Mouse (Mus musculus) forebrain, embryonic 15.5 days (tissue): ENCODE measurements around the gene 4930451I11Rik. TPM values are rescaled to one million over a fixed set of nuclear protein-coding genes. Genes with fewer than 3 reads are reported as not detected.

Experiments
- ATAC-seq: fragments of 200-750 bp; cut with Nextera tagmentation; replicated peaks from 2 replicates; pipeline ENCODE4 v1.8.0; 2017; ENCODE audit warnings: mild to moderate bottlenecking, moderate TSS enrichment, moderate library complexity
- H3K27ac ChIP-seq: fragments of 300-500 bp; sonication (generic); replicated peaks from 2 replicates; pipeline ENCODE4 v1.5.1; 2015; ENCODE audit warnings: mild to moderate bottlenecking, inconsistent platforms
- H3K27me3 ChIP-seq: fragments of 300-500 bp; sonication (generic); 2 replicates; pipeline ENCODE4 v1.6.1; 2015; ENCODE audit warnings: inconsistent platforms
- H3K36me3 ChIP-seq: fragments of 300-500 bp; sonication (generic); 2 replicates; pipeline ENCODE4 v1.6.1; 2015; ENCODE audit warnings: mild to moderate bottlenecking, inconsistent platforms
- H3K4me1 ChIP-seq: fragments of 300-500 bp; sonication (generic); 2 replicates; pipeline ENCODE4 v1.6.1; 2015; ENCODE audit warnings: inconsistent platforms
- H3K4me2 ChIP-seq: fragments of 300-500 bp; sonication (generic); replicated peaks from 2 replicates; pipeline ENCODE4 v1.6.1; 2015; ENCODE audit warnings: mild to moderate bottlenecking, inconsistent platforms
- H3K4me3 ChIP-seq: fragments of 300-500 bp; sonication (generic); 2 replicates; pipeline ENCODE4 v1.5.1; 2015; ENCODE audit warnings: mild to moderate bottlenecking, inconsistent platforms
- H3K9ac ChIP-seq: fragments of 300-500 bp; sonication (generic); replicated peaks from 2 replicates; pipeline ENCODE4 v1.6.1; 2015; ENCODE audit warnings: mild to moderate bottlenecking, inconsistent platforms
- H3K9me3 ChIP-seq: fragments of 300-500 bp; sonication (generic); 2 replicates; pipeline ENCODE4 v1.6.1; 2016; ENCODE audit warnings: inconsistent platforms
- WGBS: fragments of 180-500 bp; shearing (Covaris S2); methylation state at CpG from one replicate; pipeline ENCODE4 v1.1.7; 2015; ENCODE audit warnings: mixed read lengths; 5-methylcytosine and 5-hydroxymethylcytosine counted together
- polyA plus RNA-seq: library from polyadenylated mRNA; unstranded; fragments of >200 nt; fragmentation: Nextera tagmentation; extraction: Ambion mirVana; gene quantifications from 2 replicates; pipeline ENCODE4 v1.2.1, GENCODE M21; 2015

Gene 4930451I11Rik
- polyA plus RNA-seq, 1 experiment from 2014 or later: not detected

- Histone ChIP-seq H3K4me1 (peaks cover 14% of the 10 kb centered on the region), H3K9me3 (no peaks in the 10 kb centered on the region), H3K27me3 (no peaks in the 10 kb centered on the region), H3K4me2 (no peak overlapping the region), H3K4me3 (no peak overlapping the region), H3K27ac (no peak overlapping the region), H3K9ac (no peak overlapping the region), H3K36me3 (peaks cover 58% of the 10 kb centered on the region)
- ATAC-seq: no peak
- WGBS: 91% methylated on average over 14 of the region's 14 CpGs
Measured at GRCm38 (mm10) chr7:126786142-126786541, 45.3 kb downstream of the 4930451I11Rik start.

GRCm38 (mm10) chr7:126785056-126785455, 46.4 kb downstream of the 4930451I11Rik start:
- no peak overlapping the region for H3K4me2 ChIP-seq
- H3K36me3 ChIP-seq: peaks cover 58% of the 10 kb centered on the region
- no peaks in the 10 kb centered on the region for H3K9me3 ChIP-seq
- H3K27ac ChIP-seq: no peak overlapping the region
- H3K9ac ChIP-seq: no peak overlapping the region
- no peaks in the 10 kb centered on the region for H3K27me3 ChIP-seq
- no peak for ATAC-seq
- H3K4me3 ChIP-seq: no peak overlapping the region
- 83% methylated on average over 4 of the region's 4 CpGs for WGBS
- peaks cover 16% of the 10 kb centered on the region for H3K4me1 ChIP-seq

- Histone ChIP-seq H3K27ac (no peak overlapping the region), H3K36me3 (peaks cover 56% of the 10 kb centered on the region), H3K4me3 (no peak overlapping the region), H3K27me3 (no peaks in the 10 kb centered on the region), H3K9me3 (no peaks in the 10 kb centered on the region), H3K9ac (no peak overlapping the region), H3K4me2 (no peak overlapping the region), H3K4me1 (peaks cover 22% of the 10 kb centered on the region)
- no peak for ATAC-seq
- WGBS: 91% methylated on average over 7 of the region's 7 CpGs
Measured at GRCm38 (mm10) chr7:126784469-126784868, 47.0 kb downstream of the 4930451I11Rik start.

GRCm38 (mm10) chr7:126782693-126783092, 48.7 kb downstream of the 4930451I11Rik start:
- H3K4me2 ChIP-seq: no peak overlapping the region
- 88% methylated on average over 13 of the region's 13 CpGs for WGBS

GRCm38 (mm10) chr7:126781661-126782370, 49.6 kb downstream of the 4930451I11Rik start:
- no peak overlapping the region for H3K9ac ChIP-seq
- no peaks in the 10 kb centered on the region for H3K27me3 ChIP-seq
- WGBS: 46% methylated on average over 11 of the region's 11 CpGs
- ATAC-seq: no peak
- no peak overlapping the region for H3K27ac ChIP-seq
- peaks cover 30% of the 10 kb centered on the region for H3K36me3 ChIP-seq
- H3K4me1 ChIP-seq: peaks cover 41% of the 10 kb centered on the region
- no peaks in the 10 kb centered on the region for H3K9me3 ChIP-seq
- no peak overlapping the region for H3K4me2 ChIP-seq
- H3K4me3 ChIP-seq: peak overlapping the region; percentile 42; the same call in 1 of the 2 replicates

More at GRCm38 (mm10) chr7:126782693-126783092, 48.7 kb downstream of the 4930451I11Rik start:
- peaks cover 34% of the 10 kb centered on the region for H3K4me1 ChIP-seq
- H3K36me3 ChIP-seq: peaks cover 39% of the 10 kb centered on the region
- H3K27ac ChIP-seq: no peak overlapping the region
- H3K27me3 ChIP-seq: no peaks in the 10 kb centered on the region
- ATAC-seq: no peak
- no peak overlapping the region for H3K9ac ChIP-seq
- H3K4me3 ChIP-seq: no peak overlapping the region
- no peaks in the 10 kb centered on the region for H3K9me3 ChIP-seq

GRCm38 (mm10) chr7:126780971-126781635, 50.3 kb downstream of the 4930451I11Rik start, which contains the start of gene Tbx6:
Gene Tbx6 (plus strand): TSS chr7:126781483.
- H3K4me3 ChIP-seq: peak within 1 kb of the TSS; percentile 42
- peaks cover 46% of the 10 kb centered on the region for H3K4me1 ChIP-seq
- H3K4me2 ChIP-seq: peak within 1 kb of the TSS; percentile 89
- ATAC-seq: no peak
- WGBS: 7% methylated on average over 22 of the region's 22 CpGs
- peak within 1 kb of the TSS; percentile 73 for H3K27ac ChIP-seq
- peak within 1 kb of the TSS; percentile 48 for H3K9ac ChIP-seq
- H3K9me3 ChIP-seq: no peaks in the 10 kb centered on the region
- no peaks in the 10 kb centered on the region for H3K27me3 ChIP-seq
- H3K36me3 ChIP-seq: peaks cover 23% of the 10 kb centered on the region

Other genes starting within 250 kb of the 4930451I11Rik start
- gene Apobr, start 246.7 kb downstream of the 4930451I11Rik start, polyA plus RNA-seq: 0.25 and 0.32 TPM in 2 replicates
- 31.7 and 34.3 TPM in 2 replicates for gene Cln3, start 245.8 kb downstream of the 4930451I11Rik start, polyA plus RNA-seq
- not detected in 2 replicates for gene Il27, start 236.7 kb downstream of the 4930451I11Rik start, polyA plus RNA-seq
- gene Nupr1, start 200.8 kb downstream of the 4930451I11Rik start, polyA plus RNA-seq: 4.9 and 5.9 TPM in 2 replicates
- gene Sgf29, start 182.3 kb downstream of the 4930451I11Rik start, polyA plus RNA-seq: 54.7 and 55.4 TPM in 2 replicates
- 2.8 TPM in 2 replicates for gene Sult1a1, start 155.2 kb downstream of the 4930451I11Rik start, polyA plus RNA-seq
- 141 and 158 TPM in 2 replicates for gene Bola2, start 136.2 kb downstream of the 4930451I11Rik start, polyA plus RNA-seq
- 17.5 and 18.0 TPM in 2 replicates for gene Slx1b, start 135.9 kb downstream of the 4930451I11Rik start, polyA plus RNA-seq
- gene Coro1a, start 123.9 kb downstream of the 4930451I11Rik start, polyA plus RNA-seq: 99.8 and 108 TPM in 2 replicates
- gene Mapk3, start 72.0 kb downstream of the 4930451I11Rik start, polyA plus RNA-seq: 101 and 102 TPM in 2 replicates
- gene Gdpd3, start 65.3 kb downstream of the 4930451I11Rik start, polyA plus RNA-seq: 1.5 and 1.7 TPM in 2 replicates
- gene Ypel3, start 54.7 kb downstream of the 4930451I11Rik start, polyA plus RNA-seq: 207 and 213 TPM in 2 replicates
- 0.41 and 0.65 TPM in 2 replicates for gene Tbx6, start 50.2 kb downstream of the 4930451I11Rik start, polyA plus RNA-seq
- gene Ppp4c, start 39.1 kb downstream of the 4930451I11Rik start, polyA plus RNA-seq: 215 TPM in 2 replicates
- 35.1 and 38.1 TPM in 2 replicates for gene Fam57b, start 34.0 kb downstream of the 4930451I11Rik start, polyA plus RNA-seq
- gene Doc2a, start 15.8 kb upstream of the 4930451I11Rik start, polyA plus RNA-seq: 9.0 and 9.1 TPM in 2 replicates
- gene Hirip3, start 30.3 kb upstream of the 4930451I11Rik start, polyA plus RNA-seq: 30.7 and 31.8 TPM in 2 replicates
- gene Ino80e, start 30.7 kb upstream of the 4930451I11Rik start, polyA plus RNA-seq: 86.2 and 98.8 TPM in 2 replicates
- gene Taok2, start 53.1 kb upstream of the 4930451I11Rik start, polyA plus RNA-seq: 54.1 and 56.8 TPM in 2 replicates
- 36.2 and 38.6 TPM in 2 replicates for gene Tmem219, start 91.3 kb upstream of the 4930451I11Rik start, polyA plus RNA-seq
- gene Kctd13, start 97.2 kb upstream of the 4930451I11Rik start, polyA plus RNA-seq: 132 and 136 TPM in 2 replicates
- gene Asphd1, start 117.9 kb upstream of the 4930451I11Rik start, polyA plus RNA-seq: 5.6 and 6.9 TPM in 2 replicates
- 25.5 and 32.0 TPM in 2 replicates for gene Sez6l2, start 118.9 kb upstream of the 4930451I11Rik start, polyA plus RNA-seq
- gene Cdipt, start 144.3 kb upstream of the 4930451I11Rik start, polyA plus RNA-seq: 104 and 105 TPM in 2 replicates
- gene Cdiptos, start 144.5 kb upstream of the 4930451I11Rik start, polyA plus RNA-seq: 0.56 and 0.88 TPM in 2 replicates
- gene Mvp, start 183.0 kb upstream of the 4930451I11Rik start, polyA plus RNA-seq: 3.0 and 3.5 TPM in 2 replicates
- not detected in 2 replicates for gene Pagr1b, start 184.8 kb upstream of the 4930451I11Rik start, polyA plus RNA-seq
- gene Pagr1a, start 185.7 kb upstream of the 4930451I11Rik start, polyA plus RNA-seq: 32.2 and 40.4 TPM in 2 replicates
- gene Gm42742, start 189.5 kb upstream of the 4930451I11Rik start, polyA plus RNA-seq: 67.9 and 75.6 TPM in 2 replicates
- gene Prrt2, start 189.6 kb upstream of the 4930451I11Rik start, polyA plus RNA-seq: 18.0 and 19.8 TPM in 2 replicates
- gene Maz, start 195.4 kb upstream of the 4930451I11Rik start, polyA plus RNA-seq: 79.3 and 84.0 TPM in 2 replicates
- gene Kif22, start 210.8 kb upstream of the 4930451I11Rik start, polyA plus RNA-seq: 67.6 and 69.0 TPM in 2 replicates